Mouse (Mus musculus) liver, postnatal 0 days (tissue): ENCODE measurements around the gene Serinc1.

Experiments
- CTCF ChIP-seq: sonication (generic); IDR thresholded peaks from 2 replicates; pipeline ENCODE4 v1.5.1; 2016; ENCODE audit warnings: antibody characterized with exemption, low read depth
- EP300 ChIP-seq: IDR thresholded peaks from 2 replicates; pipeline ENCODE4 v1.6.1; 2016; ENCODE audit warnings: antibody characterized with exemption, low read depth, mild to moderate bottlenecking

DNA sequence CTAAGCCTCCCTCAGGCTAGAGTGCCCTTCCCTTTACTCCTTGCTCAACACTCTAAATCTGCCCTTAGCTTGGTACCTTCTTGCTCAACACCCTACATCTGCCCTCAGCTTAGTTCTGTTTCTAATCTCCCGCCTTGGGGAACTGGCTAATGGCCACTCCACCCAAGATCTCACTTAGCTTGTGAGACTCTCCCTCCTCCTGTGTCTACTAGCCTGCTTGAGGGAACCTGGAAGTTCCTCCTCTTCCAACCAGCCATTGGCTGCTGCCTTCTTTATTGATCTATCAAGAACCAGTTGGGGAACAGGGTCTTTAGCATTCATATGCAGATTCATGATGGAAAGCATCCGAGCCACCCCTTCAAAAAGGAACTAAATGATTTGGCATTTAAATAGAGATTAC is 40.3 kb downstream of the Serinc1 start:
- TF ChIP-seq EP300 = no peak
- TF ChIP-seq CTCF = no peak
